Mouse (Mus musculus): ENCODE measurements around the gene Zdhhc4.

Zdhhc4 gene

DNA sequence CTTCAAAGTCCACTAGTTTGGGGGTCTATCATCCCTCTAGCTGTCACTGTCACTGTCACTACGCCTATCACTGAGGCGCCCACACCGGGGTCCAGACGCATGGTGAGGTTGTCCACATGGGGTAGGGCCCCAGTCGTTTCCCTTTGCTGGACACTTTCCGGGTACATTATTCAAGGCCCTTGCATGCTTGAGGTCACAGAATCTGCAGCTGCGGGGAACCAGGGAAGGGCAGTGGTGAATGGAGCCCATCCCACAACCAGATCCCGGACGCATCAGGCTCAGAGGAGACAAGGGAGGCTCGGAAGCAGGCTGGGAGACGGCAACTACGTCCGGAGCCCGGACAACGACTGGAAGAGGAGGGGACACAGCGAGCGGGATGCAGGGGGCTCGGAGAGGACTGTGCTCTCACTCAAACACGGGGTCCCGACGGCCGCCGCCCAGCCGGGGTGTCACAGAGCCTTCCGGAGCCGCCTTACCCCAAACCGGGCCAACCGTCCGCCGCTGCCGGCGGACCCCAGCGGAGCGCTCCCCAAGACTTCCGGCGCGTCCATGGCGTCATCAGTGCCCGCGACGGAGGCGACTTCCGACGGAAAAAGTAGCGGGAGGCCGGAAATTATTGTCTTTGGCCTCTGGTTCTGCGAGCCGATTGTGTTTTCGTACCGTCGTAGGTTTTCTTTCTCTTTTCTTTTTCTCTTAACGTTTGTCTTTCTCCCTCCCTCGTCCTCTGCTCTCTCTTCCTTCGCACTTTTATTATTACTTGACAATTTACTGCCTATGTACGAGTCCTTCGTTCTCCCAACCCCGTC lies at the start of gene Zdhhc4:
Zdhhc4 (minus strand) TSS at position 567 of the 806 bp plus-strand sequence.
- TF ChIP-seq GATA4 (IDR thresholded peaks at IDR 0.05; ENCODE audit: insufficient replicate concordance, low read length), result no peak; the same call in 1 of the 2 replicates

DNA sequence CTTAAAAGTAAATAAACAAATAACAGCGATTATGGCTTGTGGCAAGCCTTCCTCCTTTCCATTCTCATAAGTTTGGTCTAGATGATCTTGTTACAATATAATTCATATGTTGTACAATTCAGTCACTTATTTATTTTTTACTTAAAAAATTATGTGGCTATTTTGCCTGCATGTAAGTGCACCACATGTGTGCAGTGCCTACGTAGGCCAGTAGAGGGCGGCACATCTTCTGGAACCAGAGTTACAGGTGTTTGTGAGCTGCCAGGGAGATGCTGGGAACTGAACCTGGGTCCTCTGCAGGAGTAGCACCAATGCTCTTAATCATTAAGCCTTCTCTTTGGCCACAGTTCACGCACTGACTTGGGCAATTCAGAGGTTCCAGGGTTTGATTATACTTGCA lies 47.1 kb upstream of the Zdhhc4 start:
- TF ChIP-seq GATA4 (IDR thresholded peaks at IDR 0.05; ENCODE audit: insufficient replicate concordance, low read length), result no peak

DNA sequence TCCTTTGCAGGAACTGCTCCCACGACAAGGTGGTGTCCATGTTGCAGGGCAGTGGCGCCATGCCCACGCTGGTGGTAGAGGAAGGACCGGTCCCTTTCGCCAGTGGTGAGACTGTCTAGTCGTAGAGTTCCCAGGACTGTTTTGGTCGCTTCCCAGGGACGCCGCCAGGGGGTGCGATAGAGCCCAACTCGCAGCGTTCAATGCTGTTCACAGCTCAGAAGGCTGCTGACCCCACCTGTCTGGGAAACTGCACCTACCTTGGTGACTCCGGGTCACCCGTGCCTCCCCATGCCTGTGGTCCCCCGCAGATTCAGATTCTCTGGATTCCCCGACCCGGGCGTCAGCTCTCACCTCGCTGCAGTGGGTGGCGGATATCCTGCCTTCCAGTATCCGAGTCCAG lies 46.2 kb upstream of the Zdhhc4 start:
- TF ChIP-seq GATA4 (IDR thresholded peaks at IDR 0.05; ENCODE audit: insufficient replicate concordance, low read length), result no peak

DNA sequence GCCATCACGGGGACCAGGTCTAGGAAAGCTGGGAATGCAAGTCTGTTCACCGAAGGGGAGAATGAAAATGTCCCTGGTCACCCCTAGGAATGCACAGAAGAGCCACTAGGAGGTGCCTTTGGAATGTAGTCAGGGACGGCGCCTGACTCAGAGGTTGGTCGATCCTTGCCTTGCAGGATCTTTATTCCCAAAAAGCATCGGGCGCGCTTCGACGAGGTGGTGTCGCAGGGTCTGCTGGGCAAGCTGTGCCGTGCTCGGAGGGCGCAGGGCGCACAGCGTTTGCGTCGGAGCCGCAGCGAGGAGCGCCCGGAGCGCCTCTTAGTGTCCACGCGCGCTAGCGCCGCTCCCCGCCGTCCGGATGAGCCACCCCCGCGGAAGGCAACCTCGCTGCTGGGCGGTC lies 43.8 kb upstream of the Zdhhc4 start:
- TF ChIP-seq GATA4 (IDR thresholded peaks at IDR 0.05; ENCODE audit: insufficient replicate concordance, low read length), result no peak

DNA sequence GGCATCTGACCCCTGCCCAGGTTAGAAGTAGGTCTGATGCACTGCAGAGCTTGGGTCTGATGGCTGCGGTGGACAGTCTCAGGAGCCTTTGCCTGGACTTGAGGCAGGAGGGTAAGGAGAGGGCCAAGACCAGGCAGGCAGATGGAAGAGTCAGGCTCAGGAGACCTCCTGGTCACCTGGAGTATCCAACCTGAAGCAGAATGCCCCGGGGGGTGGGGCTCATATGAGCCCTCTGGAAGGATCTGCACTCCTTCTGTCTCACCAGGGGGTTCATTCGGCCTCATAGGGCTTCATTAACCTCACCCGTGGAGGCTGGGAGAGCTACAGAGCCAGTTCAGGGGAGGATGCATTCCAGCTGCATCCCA lies 42.1 kb upstream of the Zdhhc4 start:
- TF ChIP-seq GATA4 (IDR thresholded peaks at IDR 0.05; ENCODE audit: insufficient replicate concordance, low read length), result no peak

DNA sequence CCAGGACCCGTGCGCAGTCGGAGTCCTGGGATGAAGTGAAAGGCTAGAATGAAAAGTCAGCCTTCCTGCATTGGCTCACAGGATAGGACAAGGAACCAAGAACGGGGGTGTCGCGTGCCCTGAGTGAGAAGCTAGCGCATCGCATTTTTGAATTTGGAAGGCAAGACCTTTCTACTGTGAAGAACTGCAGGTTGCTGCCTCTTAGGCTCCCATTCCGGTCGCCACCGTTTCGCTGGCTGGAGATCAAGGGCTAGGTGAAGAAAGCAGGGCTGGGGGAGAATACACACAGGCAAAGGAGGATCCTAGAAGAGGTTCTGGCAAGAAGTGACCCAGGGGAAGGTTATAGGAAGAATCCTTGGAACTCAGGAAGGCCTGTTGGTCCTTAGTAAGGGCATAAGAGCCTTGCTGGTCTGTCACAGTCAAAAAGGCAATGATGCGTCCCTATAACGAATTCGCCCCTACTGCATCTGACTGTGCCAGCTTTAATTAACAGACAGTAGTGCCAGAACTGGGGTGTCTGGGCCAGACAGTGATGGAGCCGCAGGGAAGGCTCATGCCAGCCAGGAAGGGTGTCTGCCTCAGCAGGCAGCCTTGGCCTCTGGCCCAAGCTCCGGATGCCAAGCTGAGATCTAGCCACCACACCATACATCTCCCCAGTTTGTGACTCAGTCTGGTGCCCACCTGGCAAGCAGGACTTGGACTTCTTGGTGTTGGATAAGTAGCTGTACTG lies 41.5 kb upstream of the Zdhhc4 start:
- no peak for TF ChIP-seq GATA4 (IDR thresholded peaks at IDR 0.05; ENCODE audit: insufficient replicate concordance, low read length)

DNA sequence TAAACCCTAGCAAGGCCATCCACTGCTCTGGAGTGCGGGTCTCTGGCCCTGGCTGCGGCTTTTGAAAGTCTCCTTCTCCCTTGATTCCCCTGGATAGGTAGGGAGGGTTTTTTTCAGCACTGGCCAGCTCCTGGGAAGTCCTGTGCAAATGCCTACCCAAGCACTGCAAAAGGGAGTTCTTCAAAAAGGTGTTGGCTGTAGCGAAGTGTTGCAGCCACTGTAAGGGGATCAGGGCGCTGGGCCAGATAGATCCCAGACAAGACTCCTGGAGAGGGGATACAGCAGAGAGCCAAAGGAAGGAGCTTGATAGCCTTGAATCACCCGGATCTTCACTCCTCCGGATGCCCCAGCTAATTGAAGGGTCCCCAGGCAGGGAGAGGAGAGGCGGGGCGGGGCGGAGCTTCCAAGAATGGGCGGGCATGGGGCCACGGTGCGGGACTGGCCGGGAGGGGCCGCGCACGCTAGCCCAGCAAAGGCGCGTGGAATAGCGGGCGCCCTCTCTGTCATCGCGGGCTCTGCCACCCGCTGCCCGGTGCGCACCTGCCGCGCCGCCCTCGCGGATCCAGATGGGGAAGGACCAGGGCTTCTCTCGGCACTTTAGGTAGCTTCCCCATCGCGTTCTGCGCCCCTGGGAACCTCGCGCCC lies 40.7 kb upstream of the Zdhhc4 start:
- TF ChIP-seq GATA4 (IDR thresholded peaks at IDR 0.05; ENCODE audit: insufficient replicate concordance, low read length), result no peak

DNA sequence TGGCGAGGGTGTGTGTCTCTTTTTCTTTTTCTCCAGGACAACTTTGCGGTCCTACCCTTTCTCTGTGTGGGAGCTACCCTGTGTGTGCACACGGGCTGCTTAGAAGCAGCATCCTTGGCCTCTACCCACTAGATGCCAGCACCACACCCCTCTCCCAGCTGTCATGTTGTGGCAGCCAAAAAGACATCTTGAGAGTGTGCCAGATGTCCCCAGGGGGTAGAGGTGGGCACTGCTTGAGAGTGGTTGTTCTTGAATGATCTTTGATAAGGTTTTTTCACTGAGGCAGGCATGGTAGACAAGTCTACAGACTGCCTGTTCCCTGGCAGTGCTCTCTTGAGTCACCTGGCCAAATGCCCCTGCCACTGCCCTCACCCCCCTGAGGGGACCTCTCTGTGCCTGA lies 38.9 kb upstream of the Zdhhc4 start:
- no peak for TF ChIP-seq GATA4 (IDR thresholded peaks at IDR 0.05; ENCODE audit: insufficient replicate concordance, low read length)

DNA sequence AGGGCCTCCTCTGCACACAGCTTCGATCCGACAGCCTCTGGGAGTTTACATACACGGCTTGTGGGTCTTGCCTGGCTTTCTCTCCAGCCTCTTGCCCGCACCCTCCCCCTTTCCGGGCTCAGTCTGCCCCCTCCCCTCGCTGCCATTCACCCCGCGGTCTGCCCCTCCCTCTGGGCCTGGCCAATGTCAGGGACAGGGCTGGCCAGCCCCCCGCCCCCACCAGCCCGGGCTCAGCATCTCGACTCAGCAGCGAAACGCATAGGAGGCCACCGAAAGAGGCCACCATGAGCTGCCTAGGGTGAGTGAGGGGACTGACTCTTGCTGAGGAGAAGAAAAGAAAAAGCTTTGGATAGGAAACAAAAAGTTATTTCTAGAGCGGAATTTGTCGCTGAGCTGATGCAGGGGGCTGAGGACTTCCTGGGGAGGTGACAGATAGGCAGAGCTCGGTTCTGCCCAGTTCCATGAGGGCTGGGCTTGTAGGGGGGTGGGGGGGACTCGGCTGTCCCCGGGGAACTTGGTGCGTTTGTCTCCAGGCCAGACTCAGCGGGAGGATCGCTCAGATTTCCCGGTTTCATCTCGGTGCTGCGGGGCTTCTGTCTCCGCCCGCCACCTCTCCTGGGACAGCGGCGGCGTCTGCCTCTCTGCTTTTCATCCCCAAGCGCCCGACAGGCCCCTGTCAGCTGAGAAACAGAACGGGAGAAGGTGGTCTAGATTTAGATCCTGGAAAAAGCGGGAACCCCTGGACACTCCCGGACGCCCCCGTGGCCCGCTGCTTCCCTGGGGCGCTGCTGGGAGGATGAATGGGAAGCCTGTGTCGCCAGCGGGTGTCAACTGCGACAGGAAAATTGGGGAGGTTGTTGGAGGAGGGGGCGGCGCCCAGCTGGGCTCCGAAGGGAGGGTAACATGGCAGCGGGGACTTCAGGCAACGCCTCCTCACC lies 34.9 kb upstream of the Zdhhc4 start:
- TF ChIP-seq GATA4 (IDR thresholded peaks at IDR 0.05; ENCODE audit: insufficient replicate concordance, low read length), result no peak

DNA sequence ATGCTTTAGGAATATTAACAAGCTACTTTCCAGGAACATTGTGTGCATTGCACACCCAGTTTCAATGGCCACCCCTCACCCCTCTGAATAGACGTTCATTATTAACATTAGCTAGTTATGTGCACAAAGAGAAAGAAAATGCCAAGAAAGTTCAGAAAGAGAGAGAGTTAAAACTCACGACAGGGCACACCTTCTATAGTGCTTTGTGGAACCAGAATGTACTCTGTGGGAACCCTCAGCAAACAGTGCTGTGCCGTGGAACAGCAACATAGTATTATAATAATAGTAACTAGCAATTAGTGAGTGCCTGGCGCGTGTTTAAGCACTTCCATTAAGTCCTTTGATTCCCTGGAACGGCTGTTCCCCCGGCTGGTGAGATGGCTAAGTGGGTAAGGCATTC lies 32.4 kb upstream of the Zdhhc4 start:
- no peak for TF ChIP-seq GATA4 (IDR thresholded peaks at IDR 0.05; ENCODE audit: insufficient replicate concordance, low read length)

DNA sequence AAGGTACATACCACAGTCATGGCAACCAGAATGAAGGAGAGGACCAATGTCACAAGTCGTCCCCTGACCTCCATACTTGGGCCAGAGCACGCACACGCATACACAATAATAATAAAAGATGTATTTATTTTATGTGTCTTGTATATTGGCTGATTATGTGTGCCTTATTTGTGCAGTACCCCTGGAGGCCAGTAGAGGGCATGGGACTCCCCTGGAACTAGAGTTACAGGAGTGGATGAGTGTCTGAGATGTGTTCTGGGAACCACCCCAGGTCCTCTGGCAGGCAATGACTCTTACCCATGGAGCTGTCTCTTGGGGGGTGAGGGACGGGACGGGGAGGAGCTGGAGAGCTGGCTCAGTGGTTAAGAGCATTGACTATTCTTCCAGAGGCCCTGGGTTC lies 30.9 kb upstream of the Zdhhc4 start:
- TF ChIP-seq GATA4 (IDR thresholded peaks at IDR 0.05; ENCODE audit: insufficient replicate concordance, low read length), result no peak

DNA sequence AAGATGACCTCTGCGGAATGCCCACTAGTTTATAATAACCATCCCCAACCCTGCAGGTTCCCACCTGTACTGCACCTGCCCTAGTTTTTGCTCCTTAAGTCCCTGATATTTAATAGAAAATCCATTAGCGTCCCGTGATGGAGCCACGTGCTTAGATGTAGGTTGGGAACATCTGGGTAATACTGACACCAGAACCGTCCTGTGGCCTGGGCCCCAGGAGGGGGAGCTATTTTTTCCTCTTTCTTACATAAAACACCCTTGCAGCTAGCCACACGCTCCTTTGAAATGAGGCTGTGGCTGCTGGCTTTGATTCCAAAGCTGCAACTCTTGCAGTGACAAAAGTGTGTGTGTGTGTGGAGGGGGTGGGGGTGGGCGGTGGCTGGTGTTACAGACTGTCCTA lies 30.2 kb upstream of the Zdhhc4 start:
- TF ChIP-seq GATA4 (IDR thresholded peaks at IDR 0.05; ENCODE audit: insufficient replicate concordance, low read length), result no peak

DNA sequence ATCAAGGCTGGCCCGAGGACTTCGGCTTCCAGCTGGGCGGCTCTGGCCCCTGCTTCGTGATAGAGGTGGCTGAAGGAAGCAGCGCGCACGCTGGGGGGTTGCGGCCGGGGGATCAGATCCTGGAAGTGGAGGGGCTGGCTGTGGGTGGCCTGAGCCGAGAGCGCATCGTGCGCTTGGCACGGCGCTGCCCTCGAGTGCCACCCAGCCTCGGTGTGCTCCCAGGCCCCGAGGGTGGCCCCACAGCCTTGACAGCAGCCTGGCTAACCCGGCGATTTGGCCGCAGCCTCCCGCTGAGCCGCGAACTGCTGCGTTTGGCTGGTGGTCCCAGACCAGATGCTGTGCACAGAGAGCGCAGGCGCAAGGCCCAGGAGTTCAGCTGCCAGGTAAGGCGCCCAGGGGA lies 28.5 kb upstream of the Zdhhc4 start:
- no peak for TF ChIP-seq GATA4 (IDR thresholded peaks at IDR 0.05; ENCODE audit: insufficient replicate concordance, low read length)

DNA sequence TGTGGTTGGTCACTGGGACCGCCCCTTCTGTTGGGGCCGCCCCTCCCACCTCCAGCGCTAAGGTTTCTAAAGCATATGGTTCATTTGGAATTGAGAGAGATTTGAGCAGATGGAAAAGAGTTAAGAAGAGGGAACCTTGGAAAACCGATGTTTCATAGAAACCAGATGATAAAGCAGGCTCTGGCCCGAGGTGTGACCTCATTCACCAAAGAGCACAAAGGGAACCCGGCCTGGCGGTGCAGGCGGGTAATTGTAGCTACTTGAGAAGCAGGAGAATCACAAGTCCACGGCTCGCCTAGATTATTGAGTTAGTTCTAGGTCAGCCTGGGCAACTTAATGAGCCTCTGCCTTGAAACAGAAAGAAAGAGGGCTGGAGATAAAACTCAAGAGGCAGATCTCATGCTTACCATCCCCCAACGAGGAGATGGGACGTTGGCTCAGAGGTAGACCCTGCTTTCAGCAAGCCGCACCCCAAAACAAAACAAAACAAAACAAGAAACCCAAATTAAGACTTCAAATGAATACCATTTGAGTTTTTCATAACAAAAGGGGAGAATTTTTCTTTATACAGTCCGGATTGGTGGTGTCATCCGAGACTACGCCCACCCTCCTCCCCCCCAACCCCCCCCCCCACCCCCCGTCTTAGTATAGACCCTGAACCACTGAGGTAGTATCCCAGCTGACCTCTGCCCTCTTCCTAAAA lies 27.8 kb upstream of the Zdhhc4 start, which contains the start of gene Grid2ip:
Grid2ip (plus strand) TSS at position 653 of the 703 bp plus-strand sequence.
- TF ChIP-seq GATA4 (IDR thresholded peaks at IDR 0.05; ENCODE audit: insufficient replicate concordance, low read length), result no peak

All from liver, adult (tissue).